Mouse (Mus musculus) hematopoietic stem cell, adult 5-6 weeks (primary cell): Measurements from ENCODE around the gene Ppp2r3d. TPM values are rescaled to one million over a fixed set of nuclear protein-coding genes. Genes with fewer than 3 reads are reported as not detected.

Experiments used
- ATAC-seq, 2 experiments: fragments of 125-278 bp in 1 of 2; replicated peaks in 1 of 2; 2 replicates each; pipeline ENCODE4 v1.8.0; 2016 to 2017; ENCODE audit warnings: inconsistent platforms in 2 of 2, mild to moderate bottlenecking in 2 of 2, moderate number of reproducible peaks in 2 of 2, low read depth in 1 of 2, moderate TSS enrichment in 1 of 2; ENCODE audit not compliant: low FRiP score in 2 of 2, poor library complexity in 2 of 2, severe bottlenecking in 2 of 2, insufficient read depth in 1 of 2, low TSS enrichment in 1 of 2
- total RNA-seq: library from RNA; stranded (forward); fragments of 172-1452, 232-1000 nt; gene quantifications from 2 replicates; pipeline ENCODE4 v1.2.3, GENCODE M21; 2017

Ppp2r3d gene
- total RNA-seq, 1 experiment from 2014 or later: 19.9 TPM

DNA sequence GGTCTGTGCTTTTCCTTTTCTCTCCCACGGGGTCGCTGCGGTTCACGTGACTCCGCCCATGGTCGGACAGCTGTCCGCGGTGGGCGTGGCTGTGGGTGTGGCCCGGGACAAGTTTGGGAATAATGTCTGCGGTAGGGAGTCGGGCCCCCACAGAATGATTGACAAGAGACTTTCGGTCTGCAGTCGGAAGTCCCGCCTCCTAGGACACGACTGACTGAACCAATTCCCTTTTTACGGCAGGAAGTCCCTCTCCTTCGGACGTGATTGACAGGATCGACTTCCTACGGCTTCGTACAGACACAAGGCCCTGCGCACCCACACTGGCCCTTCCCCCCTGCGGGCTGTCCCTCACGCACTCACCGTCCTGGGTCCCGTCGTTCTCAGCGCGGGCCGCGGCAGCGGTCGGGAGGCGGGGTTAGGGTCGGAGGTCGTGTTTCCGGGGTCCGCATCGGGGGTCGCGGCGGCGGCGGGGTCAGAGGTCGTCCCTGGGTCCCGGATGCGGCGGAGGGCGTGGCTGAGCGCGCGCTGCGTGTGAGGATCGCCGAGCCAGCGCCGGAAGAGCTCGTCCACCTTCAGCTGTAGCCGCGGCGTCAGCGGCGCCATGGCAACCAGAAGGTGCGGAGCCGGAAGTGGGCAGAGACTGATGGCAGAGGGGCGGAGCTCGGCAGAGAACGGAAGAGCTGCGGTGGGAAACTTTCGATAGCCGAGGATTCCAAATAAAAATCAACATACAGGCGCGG lies 53.0 kb downstream of the Ppp2r3d start:
- peak; percentile 29 to 41 for ATAC-seq

GRCm38 (mm10) chr9:124422900-124423551 lies 53.7 kb downstream of the Ppp2r3d start:
- ATAC-seq: peak; percentile 44 to 50

DNA sequence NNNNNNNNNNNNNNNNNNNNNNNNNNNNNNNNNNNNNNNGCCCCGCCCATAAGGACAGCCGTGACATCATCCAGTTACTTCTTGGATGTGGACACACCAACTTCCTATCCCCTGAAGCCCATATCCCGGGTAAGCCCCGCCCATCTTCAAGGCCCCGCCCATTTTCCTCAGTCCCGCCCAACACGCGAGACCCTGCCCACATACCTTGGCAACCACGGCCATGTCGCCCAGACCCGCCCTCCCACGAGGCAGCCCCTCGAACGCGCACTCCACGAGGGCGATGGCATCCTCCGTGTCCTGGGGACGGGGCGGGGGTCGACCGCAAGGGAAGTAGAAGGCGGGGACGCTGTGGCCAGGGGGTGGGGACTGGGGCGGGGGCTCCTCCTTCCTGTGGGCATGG lies 54.3 kb downstream of the Ppp2r3d start:
- ATAC-seq: peak in 1 of 2 experiments; percentile 1; a peak in 1 of 4 replicates

DNA sequence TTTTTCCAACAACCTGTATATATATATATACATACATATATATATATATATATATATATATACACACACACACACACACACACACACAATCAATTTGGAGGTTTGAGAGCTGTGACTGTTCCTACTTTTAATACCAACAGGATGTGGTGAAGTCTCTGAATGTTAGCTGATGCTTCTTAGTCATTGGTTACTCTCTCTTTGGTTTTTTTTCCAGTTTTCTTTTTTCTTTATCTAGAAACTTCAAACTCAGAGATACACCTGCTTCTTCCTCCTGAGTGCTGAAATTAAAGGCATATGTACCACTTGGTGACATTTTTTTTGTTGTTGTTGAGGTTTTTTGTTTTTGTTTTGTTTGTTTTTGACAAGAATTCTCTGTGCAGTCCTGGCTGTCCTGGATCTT lies 63.8 kb downstream of the Ppp2r3d start:
- no peak for ATAC-seq

DNA sequence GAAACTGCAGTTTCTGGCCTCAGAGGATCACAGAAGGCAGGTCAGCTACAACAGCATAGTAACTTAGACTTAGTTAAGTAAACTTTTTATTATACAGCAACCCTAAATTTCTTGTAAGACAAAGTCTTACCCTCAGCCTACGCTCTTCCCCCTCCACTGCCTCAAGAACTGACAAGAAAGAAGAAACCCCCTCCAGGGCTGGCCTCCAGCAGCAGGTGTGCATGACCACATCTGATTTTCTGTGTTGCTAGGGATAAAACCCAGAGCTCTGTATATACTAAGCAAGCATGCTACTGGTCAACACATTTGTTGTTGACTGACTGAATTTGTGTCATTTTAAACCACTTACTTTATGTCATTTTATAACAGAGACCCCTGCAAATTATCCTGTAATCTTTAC lies 65.1 kb downstream of the Ppp2r3d start:
- no peak for ATAC-seq

DNA sequence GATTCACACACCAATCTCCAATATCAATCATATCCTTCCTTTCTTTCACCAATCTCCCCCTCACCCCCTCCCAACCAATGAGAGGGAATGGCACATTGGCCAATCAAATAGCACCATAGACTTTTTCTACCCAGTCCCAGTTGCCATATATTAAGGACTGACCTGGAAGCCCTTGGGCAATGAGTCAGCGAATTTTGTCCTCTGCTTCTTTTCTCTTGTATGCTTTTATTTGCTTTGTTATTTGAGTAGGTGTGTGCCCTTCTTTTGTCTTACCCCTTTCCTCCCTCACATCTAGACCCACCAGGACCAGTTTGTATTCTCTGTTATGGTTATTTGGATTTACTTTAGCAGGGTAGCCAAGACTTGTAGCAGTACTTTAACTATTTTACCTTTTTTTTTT lies 68.1 kb downstream of the Ppp2r3d start:
- ATAC-seq: no peak

Other genes with a start within 250 kb of the Ppp2r3d start
- 26.1 and 41.5 TPM in 2 replicates for gene 2010315B03Rik, start 164.2 kb downstream of the Ppp2r3d start, total RNA-seq
- not detected in 2 replicates for gene Gm21836, start 16.9 kb upstream of the Ppp2r3d start, total RNA-seq